Mouse (Mus musculus) kidney, adult 2 months (tissue): ENCODE data around the gene Svep1. TPM values are rescaled to one million over a fixed set of nuclear protein-coding genes. Genes with fewer than 3 reads are reported as not detected.
A peak's percentile ranks its signal among the peaks of the same experiment; 100 is the strongest.

Experiments used
- DNase-seq: peaks from one replicate; pipeline ENCODE4 v3.0.0; 2021
- H3K27ac ChIP-seq: fragments of 200-500 bp; 2 replicates; pipeline ENCODE4 v1.5.1; 2012; ENCODE audit warnings: low read depth, low read length, control low read depth, inconsistent platforms; ENCODE audit not compliant: insufficient read depth
- H3K27me3 ChIP-seq: fragments of 200-500 bp; replicated peaks from 2 replicates; pipeline ENCODE4 v1.6.1; 2012; ENCODE audit warnings: mild to moderate bottlenecking, moderate library complexity, low read length, inconsistent platforms; ENCODE audit not compliant: control insufficient read depth, insufficient read depth
- H3K36me3 ChIP-seq: fragments of 200-500 bp; 2 replicates; pipeline ENCODE4 v1.6.1; 2012; ENCODE audit warnings: mild to moderate bottlenecking, moderate library complexity, low read length, inconsistent platforms; ENCODE audit not compliant: control insufficient read depth, insufficient read depth
- H3K4me1 ChIP-seq: fragments of 200-500 bp; 2 replicates; pipeline ENCODE4 v1.6.1; 2011; ENCODE audit warnings: low read length; ENCODE audit not compliant: control insufficient read depth, insufficient read depth
- H3K4me3 ChIP-seq: fragments of 200-500 bp; 2 replicates; pipeline ENCODE4 v1.5.1; 2011; ENCODE audit warnings: mild to moderate bottlenecking, low read depth, low read length, control low read depth; ENCODE audit not compliant: insufficient read depth
- CTCF ChIP-seq: fragments of 200-500 bp; conservative IDR thresholded peaks from 2 replicates; pipeline ENCODE4 v1.5.1; 2011; ENCODE audit warnings: low read depth, mild to moderate bottlenecking, control low read depth, low read length, moderate library complexity, mixed read lengths; ENCODE audit not compliant: insufficient read depth, insufficient read length
- POLR2A ChIP-seq: fragments of 200-500 bp; IDR thresholded peaks from one replicate; pipeline ENCODE4 v1.6.1; 2011; ENCODE audit warnings: low read depth, low read length, control low read depth
- WGBS: fragments of 180-500 bp; shearing (Covaris S2); methylation state at CpG from one replicate; pipeline ENCODE4 v1.1.7; 2018; 5-methylcytosine and 5-hydroxymethylcytosine counted together
- polyA plus RNA-seq: library from polyadenylated mRNA; depleted of rRNA; stranded (reverse); fragments of >200 nt; gene quantifications from 2 replicates; pipeline ENCODE4 v1.2.3, GENCODE M21; 2012

Gene Svep1
- polyA plus RNA-seq, 1 experiment, result 8.9 TPM

DNA sequence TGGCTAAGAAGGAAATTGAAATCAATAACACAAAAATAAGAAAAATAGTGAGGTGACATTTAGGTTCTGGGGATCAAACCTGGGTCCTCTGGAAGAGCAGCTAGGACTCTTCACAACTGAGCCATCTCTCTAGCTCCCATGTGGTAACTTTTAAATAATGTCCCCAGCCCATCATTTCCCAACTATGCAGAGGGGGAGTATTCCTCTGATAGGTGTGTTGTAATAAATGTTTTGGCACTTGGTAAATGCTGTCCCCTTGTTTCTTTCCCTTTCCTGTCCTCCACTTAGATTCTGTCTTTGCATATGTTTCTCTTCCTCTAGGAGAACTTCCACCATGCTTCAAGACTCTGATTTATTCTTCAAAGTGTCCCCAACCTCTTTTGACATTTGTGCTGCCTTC is 58.1 kb downstream of the Svep1 start:
- Histone ChIP-seq H3K4me1 (no peaks in the 10 kb centered on the region), H3K4me3 (no peak overlapping the region), H3K27me3 (no peaks in the 10 kb centered on the region), H3K36me3 (no peaks in the 10 kb centered on the region), H3K27ac (no peak overlapping the region)
- no peak for DNase-seq
- TF ChIP-seq POLR2A (no peak), CTCF (no peak)

DNA sequence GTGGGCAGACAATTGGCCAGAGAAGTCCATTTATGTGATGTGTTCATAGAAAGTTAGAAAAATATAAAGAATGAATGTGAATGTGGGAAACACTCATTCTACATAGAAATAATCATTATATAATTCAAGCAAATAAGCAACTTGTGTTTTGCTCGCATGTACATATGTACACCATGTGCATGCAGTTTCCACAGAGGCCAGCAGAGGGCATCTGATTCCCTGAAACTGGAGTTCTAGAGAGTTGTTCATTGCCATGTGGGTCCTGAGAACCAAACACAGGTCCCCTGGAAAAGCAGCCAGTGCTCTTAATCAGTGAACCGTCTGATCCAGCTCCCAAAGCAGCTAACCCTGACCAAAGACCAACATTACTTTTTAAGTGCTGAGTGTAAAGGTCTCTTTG is 60.0 kb downstream of the Svep1 start:
- TF ChIP-seq POLR2A (no peak), CTCF (0 out of 2 replicates have a peak, but pooled peaks have one; percentile 1)
- Histone ChIP-seq H3K27ac (no peak overlapping the region), H3K36me3 (no peaks in the 10 kb centered on the region), H3K4me3 (no peak overlapping the region), H3K27me3 (no peaks in the 10 kb centered on the region), H3K4me1 (no peaks in the 10 kb centered on the region)
- WGBS, result 96% methylated on average over 2 of the region's 2 CpGs
- no peak for DNase-seq

DNA sequence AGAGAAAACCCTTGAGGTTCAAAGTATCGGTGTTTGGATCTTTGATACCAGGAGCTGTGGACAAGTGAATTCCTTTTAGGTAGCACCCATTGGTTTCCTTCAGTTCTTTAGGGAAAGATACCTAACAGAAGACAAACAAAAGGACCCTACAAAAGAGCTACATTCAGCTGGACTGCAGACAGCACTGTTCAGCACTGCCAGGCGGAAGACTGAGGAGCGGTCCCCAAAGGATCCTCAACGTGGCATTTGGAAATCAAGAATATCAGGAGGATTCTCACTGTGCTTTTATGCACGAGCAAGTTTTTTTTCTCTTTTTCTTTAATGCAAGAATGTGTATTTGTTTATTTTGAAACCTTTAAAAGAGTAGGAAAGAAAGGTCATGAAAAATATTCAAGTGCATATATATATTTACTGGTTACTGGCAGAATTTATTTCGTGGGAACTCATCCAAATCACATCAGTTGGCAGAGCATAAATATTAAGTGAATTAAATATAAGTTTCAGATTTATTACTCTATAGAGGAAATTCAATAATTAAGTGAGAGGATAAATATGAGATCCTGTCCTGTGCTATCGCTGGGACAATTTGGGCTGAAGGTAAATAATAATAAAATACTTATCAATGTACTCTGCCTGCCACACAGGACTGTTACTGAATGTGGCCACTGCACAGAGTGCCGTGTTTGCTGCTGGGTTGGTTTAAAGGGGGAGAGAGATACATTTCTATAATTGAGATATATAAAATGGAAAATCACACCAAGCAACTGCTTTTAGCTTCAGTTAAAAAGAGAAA is 66.7 kb downstream of the Svep1 start:
- Histone ChIP-seq H3K27ac (no peak overlapping the region), H3K4me1 (no peaks in the 10 kb centered on the region), H3K4me3 (no peak overlapping the region), H3K27me3 (no peaks in the 10 kb centered on the region), H3K36me3 (no peaks in the 10 kb centered on the region)
- TF ChIP-seq CTCF, result no peak
- no peak for DNase-seq
- 77% methylated on average over 8 of the region's 8 CpGs for WGBS

DNA sequence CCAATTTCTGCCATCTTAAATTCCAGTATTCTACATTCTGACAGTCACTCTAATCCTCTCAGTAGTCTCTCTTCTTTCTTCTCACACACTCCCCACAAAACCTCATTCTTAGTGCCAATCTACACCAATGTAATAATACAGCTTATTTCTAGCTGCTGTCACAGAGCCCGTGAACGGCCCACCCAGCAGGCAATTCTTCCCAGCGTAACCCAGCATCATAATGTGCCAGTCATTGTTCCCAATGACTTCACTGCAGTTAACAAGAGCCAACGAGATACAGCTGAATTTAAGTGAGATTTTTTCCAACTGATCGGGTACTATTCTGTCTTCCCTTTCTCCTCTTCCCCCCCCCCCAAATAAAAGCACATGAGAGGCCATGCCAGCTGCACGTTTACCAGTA is 67.4 kb downstream of the Svep1 start:
- TF ChIP-seq POLR2A, result no peak
- TF ChIP-seq CTCF, result no peak
- Histone ChIP-seq H3K4me1 (no peaks in the 10 kb centered on the region), H3K36me3 (no peaks in the 10 kb centered on the region), H3K27me3 (no peaks in the 10 kb centered on the region), H3K4me3 (no peak overlapping the region), H3K27ac (no peak overlapping the region)
- WGBS, result 83% methylated on average over 6 of the region's 6 CpGs
- no peak for DNase-seq

DNA sequence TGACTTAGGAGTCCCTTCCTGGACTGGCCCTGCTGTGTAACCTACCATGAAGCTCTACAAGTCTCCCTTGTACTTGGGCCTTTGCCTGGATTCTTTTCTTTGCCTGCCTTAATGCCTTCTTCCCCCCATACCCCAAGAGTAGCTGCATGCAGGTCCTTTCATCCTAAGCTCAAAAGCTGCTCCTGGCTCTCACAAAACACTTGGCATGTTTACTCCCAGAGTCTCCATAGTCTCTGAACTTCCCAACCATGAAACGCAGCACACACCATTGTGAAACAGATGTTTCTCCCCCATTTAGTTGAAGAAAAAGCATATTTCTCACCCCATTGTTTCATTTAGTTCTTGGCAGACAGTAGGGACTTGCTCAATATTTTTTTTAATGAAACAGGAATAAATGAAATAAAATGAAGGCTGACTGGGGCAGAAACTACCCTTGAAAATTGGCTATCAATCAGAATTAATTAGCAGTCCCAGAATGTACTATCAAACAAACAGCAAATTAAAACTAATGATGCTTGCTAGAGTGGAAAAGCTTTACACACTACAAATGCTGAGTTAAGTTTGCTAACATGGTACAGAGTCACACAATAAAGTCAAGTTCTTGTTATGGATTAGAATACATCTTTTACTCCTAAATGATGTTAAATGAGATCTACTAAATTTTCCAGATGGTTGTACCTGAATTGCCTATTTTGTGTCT is 72.9 kb downstream of the Svep1 start:
- Histone ChIP-seq H3K27me3 (no peaks in the 10 kb centered on the region), H3K4me1 (no peaks in the 10 kb centered on the region), H3K4me3 (no peak overlapping the region), H3K36me3 (no peaks in the 10 kb centered on the region), H3K27ac (no peak overlapping the region)
- no peak for TF ChIP-seq CTCF
- TF ChIP-seq POLR2A, result no peak
- 61% methylated on average over 1 of the region's 1 CpGs for WGBS
- no peak for DNase-seq

DNA sequence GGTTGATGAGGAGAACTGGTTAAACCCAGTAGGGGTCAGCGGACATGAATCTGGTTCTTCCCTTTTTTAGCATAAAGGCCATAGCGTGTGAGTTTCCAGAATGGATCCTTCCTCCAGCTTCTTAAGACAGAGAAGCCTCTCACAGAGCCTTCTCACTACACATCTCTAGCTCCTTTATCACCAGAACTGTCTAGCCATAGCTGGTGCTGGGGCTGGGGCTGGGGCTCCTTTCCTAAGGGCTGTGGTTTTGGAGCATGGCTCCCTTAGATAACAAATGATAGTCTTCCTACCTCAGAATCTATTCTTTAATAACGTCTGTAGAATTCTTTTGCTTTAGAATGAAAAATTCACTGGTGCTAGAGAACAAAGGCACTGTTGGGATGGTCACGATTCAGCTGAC is 76.8 kb downstream of the Svep1 start:
- no peaks in the 10 kb centered on the region for H3K36me3 ChIP-seq
- 87% methylated on average over 4 of the region's 4 CpGs for WGBS
- no peak for DNase-seq
- no peak overlapping the region for H3K27ac ChIP-seq
- TF ChIP-seq POLR2A, result no peak
- no peak for TF ChIP-seq CTCF
- H3K27me3 ChIP-seq, result no peaks in the 10 kb centered on the region
- H3K4me1 ChIP-seq, result no peaks in the 10 kb centered on the region
- H3K4me3 ChIP-seq, result no peak overlapping the region

DNA sequence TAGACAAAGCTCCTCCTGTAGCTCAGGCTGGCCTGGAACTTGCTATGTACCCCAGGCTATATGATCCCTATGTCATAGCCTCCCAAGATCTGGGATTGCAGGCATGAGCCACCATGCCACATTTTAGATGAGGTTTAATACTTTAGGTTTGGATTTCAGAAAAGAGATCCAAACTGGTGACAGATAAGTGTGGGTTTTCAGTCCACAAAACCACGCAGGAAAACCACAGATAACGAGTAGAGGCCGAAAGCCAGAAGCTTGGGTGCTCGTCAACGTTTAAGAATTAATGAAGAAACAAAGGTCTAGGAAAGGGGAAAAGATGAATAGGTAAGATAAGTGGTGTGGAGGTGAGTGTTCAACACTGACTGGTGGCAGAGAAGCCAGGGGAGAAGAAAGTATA is 79.6 kb downstream of the Svep1 start:
- DNase-seq, result no peak
- H3K36me3 ChIP-seq, result no peaks in the 10 kb centered on the region
- H3K4me1 ChIP-seq, result no peaks in the 10 kb centered on the region
- whole genome bisulfite sequencing, result 86% methylated on average over 5 of the region's 5 CpGs
- no peak overlapping the region for H3K4me3 ChIP-seq
- no peaks in the 10 kb centered on the region for H3K27me3 ChIP-seq
- H3K27ac ChIP-seq, result no peak overlapping the region
- no peak for TF ChIP-seq POLR2A
- TF ChIP-seq CTCF, result no peak
